Mouse (Mus musculus): ENCODE measurements around the gene Anks1. TPM values are rescaled to one million over a fixed set of nuclear protein-coding genes. Genes with fewer than 3 reads are reported as not detected.
A peak's percentile ranks its signal among the peaks of the same experiment; 100 is the strongest.

The Anks1 gene
- 68.2 and 71.9 TPM in 2 replicates for polyA plus RNA-seq (2015; fragmentation: Nextera tagmentation; extraction: Ambion mirVana)

GRCm38 (mm10) chr17:27908888-27909621 is at the start of gene Anks1:
Gene Anks1, plus strand, starts transcription at chr17:27909306.
- Histone ChIP-seq H3K36me3 (replicated peaks) (no peaks in the 10 kb centered on the region), H3K27me3 (replicated peaks) (no peaks in the 10 kb centered on the region), H3K27ac (peak within 1 kb of the TSS; percentile 92), H3K9me3 (no peaks in the 10 kb centered on the region), H3K4me1 (peaks cover 45% of the 10 kb centered on the region), H3K9ac (peak within 1 kb of the TSS; percentile 92), H3K4me3 (peak within 1 kb of the TSS; percentile 79), H3K4me2 (peak within 1 kb of the TSS; percentile 96)
- ATAC-seq (replicated peaks): peak; percentile 85
- WGBS: under 1% methylated on average over 60 of the region's 78 CpGs

- ATAC-seq (replicated peaks): no peak
- Histone ChIP-seq H3K27me3 (replicated peaks) (no peaks in the 10 kb centered on the region), H3K9ac (no peak overlapping the region), H3K27ac (no peak overlapping the region), H3K4me1 (no peaks in the 10 kb centered on the region), H3K4me3 (no peak overlapping the region), H3K9me3 (no peaks in the 10 kb centered on the region), H3K4me2 (no peak overlapping the region), H3K36me3 (replicated peaks) (no peaks in the 10 kb centered on the region)
- WGBS: 94% methylated on average over 2 of the region's 2 CpGs
These were observed 43.6 kb upstream of the Anks1 start for GRCm38 (mm10) chr17:27865461-27865860.

GRCm38 (mm10) chr17:27866737-27867136 is 42.4 kb upstream of the Anks1 start:
- no peak overlapping the region for H3K27ac ChIP-seq
- WGBS: 96% methylated on average over 4 of the region's 4 CpGs
- no peak overlapping the region for H3K4me2 ChIP-seq
- no peaks in the 10 kb centered on the region for H3K9me3 ChIP-seq
- no peak overlapping the region for H3K4me3 ChIP-seq
- no peaks in the 10 kb centered on the region for H3K4me1 ChIP-seq
- ATAC-seq (replicated peaks): no peak
- H3K36me3 ChIP-seq (replicated peaks): no peaks in the 10 kb centered on the region
- no peak overlapping the region for H3K9ac ChIP-seq
- H3K27me3 ChIP-seq (replicated peaks): no peaks in the 10 kb centered on the region

DNA sequence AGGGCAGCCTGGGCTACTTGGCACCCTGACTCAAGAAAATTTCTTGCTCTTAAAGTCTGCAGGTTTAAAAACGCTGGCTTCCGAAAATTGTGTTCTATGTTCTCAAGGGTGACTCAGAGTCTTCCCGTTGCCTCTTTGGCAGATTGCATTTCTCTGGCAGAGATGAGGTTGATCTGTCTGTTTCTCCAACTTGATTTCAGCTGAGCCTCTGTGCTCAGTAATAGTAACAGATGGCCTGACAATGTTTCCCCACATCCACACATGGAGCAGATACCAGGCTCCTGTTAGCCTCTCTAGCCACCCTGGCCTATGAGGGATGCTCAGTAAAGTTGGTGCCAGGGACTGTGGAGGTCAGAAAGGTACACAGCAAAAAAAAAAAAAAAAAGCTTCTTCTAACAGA is 37.3 kb upstream of the Anks1 start:
- 89% methylated on average over 3 of the region's 3 CpGs for WGBS

GRCm38 (mm10) chr17:27873583-27873982 is 35.5 kb upstream of the Anks1 start:
- 81% methylated on average over 3 of the region's 3 CpGs for WGBS
- H3K4me2 ChIP-seq: no peak overlapping the region
- no peak overlapping the region for H3K4me3 ChIP-seq
- H3K4me1 ChIP-seq: no peaks in the 10 kb centered on the region; the same call in 1 of the 2 replicates
- H3K27me3 ChIP-seq (replicated peaks): no peaks in the 10 kb centered on the region
- no peak for ATAC-seq (replicated peaks)
- no peaks in the 10 kb centered on the region for H3K9me3 ChIP-seq
- H3K36me3 ChIP-seq (replicated peaks): no peaks in the 10 kb centered on the region
- no peak overlapping the region for H3K9ac ChIP-seq
- H3K27ac ChIP-seq: no peak overlapping the region

More for the DNA sequence above, 37.3 kb upstream of the Anks1 start:
- no peaks in the 10 kb centered on the region for H3K36me3 ChIP-seq (replicated peaks)
- no peak overlapping the region for H3K4me2 ChIP-seq
- no peaks in the 10 kb centered on the region for H3K9me3 ChIP-seq
- no peaks in the 10 kb centered on the region for H3K27me3 ChIP-seq (replicated peaks)
- H3K27ac ChIP-seq: no peak overlapping the region
- no peak for ATAC-seq (replicated peaks)
- no peak overlapping the region for H3K4me3 ChIP-seq
- no peak overlapping the region for H3K9ac ChIP-seq
- H3K4me1 ChIP-seq: no peaks in the 10 kb centered on the region; the same call in 1 of the 2 replicates

DNA sequence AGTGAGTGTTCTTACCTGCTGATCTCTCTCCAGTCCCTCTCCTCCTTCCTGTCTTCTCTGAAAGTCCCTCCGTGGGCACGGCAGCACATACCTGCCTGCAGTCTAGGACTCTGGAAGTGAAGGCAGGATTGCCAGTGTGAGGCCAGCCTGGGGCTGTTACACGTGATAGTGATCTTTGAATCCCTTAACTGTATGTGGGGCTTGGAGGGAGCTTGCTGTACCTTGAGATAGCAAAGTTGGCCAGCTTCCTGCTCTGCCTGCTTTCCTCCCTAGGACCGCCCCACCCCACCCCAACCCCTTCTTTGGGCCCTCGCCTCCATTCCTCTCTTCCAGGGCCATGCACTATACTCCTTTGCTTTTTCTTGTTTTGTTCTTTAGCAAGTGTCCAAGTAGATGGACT is 34.6 kb upstream of the Anks1 start:
- Histone ChIP-seq H3K27ac (no peak overlapping the region), H3K27me3 (replicated peaks) (no peaks in the 10 kb centered on the region), H3K9me3 (no peaks in the 10 kb centered on the region), H3K36me3 (replicated peaks) (no peaks in the 10 kb centered on the region), H3K4me2 (no peak overlapping the region), H3K9ac (no peak overlapping the region), H3K4me1 (no peaks in the 10 kb centered on the region; the same call in 1 of the 2 replicates), H3K4me3 (no peak overlapping the region)
- ATAC-seq (replicated peaks): no peak
- WGBS: 77% methylated on average over 5 of the region's 5 CpGs

- Histone ChIP-seq H3K4me3 (no peak overlapping the region), H3K27ac (no peak overlapping the region), H3K36me3 (replicated peaks) (peaks cover 27% of the 10 kb centered on the region), H3K4me1 (no peaks in the 10 kb centered on the region), H3K9me3 (no peaks in the 10 kb centered on the region), H3K27me3 (replicated peaks) (no peaks in the 10 kb centered on the region), H3K4me2 (no peak overlapping the region), H3K9ac (no peak overlapping the region)
- WGBS: 72% methylated on average over 11 of the region's 11 CpGs
- ATAC-seq (replicated peaks): no peak
These were observed 27.6 kb upstream of the Anks1 start for GRCm38 (mm10) chr17:27881518-27881917.

- no peak overlapping the region for H3K27ac ChIP-seq
- H3K4me2 ChIP-seq: no peak overlapping the region
- no peak overlapping the region for H3K4me3 ChIP-seq
- H3K4me1 ChIP-seq: no peaks in the 10 kb centered on the region
- H3K27me3 ChIP-seq (replicated peaks): no peaks in the 10 kb centered on the region
- H3K9ac ChIP-seq: no peak overlapping the region
- H3K36me3 ChIP-seq (replicated peaks): peaks cover 34% of the 10 kb centered on the region
- 94% methylated on average over 8 of the region's 8 CpGs for WGBS
- no peaks in the 10 kb centered on the region for H3K9me3 ChIP-seq
- ATAC-seq (replicated peaks): no peak
These were observed 26.0 kb upstream of the Anks1 start for GRCm38 (mm10) chr17:27883129-27883528.

DNA sequence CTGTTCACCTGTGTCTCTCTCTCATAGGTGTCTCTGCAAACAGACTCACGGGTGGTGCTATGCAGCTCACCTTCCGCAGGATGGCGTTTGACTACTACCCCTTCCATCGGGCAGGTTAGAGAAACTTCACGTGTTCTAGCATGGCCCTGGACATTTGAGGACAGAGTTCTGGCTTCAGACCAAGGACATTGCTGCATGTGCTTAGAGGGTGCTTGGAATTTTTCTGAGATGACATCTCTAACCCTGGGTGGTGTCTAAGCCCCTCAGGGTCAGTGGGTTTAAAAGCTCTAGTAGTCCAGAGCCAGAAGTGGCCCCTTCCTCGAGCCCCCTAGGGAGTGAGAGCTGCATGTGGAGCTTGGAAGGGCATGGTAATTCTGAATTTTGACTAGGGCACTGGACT is 25.1 kb upstream of the Anks1 start:
- no peaks in the 10 kb centered on the region for H3K4me1 ChIP-seq
- H3K27me3 ChIP-seq (replicated peaks): no peaks in the 10 kb centered on the region
- H3K9ac ChIP-seq: no peak overlapping the region
- ATAC-seq (replicated peaks): no peak
- H3K9me3 ChIP-seq: no peaks in the 10 kb centered on the region
- peaks cover 34% of the 10 kb centered on the region for H3K36me3 ChIP-seq (replicated peaks)
- H3K4me2 ChIP-seq: no peak overlapping the region
- 96% methylated on average over 6 of the region's 6 CpGs for WGBS
- H3K4me3 ChIP-seq: no peak overlapping the region
- no peak overlapping the region for H3K27ac ChIP-seq

DNA sequence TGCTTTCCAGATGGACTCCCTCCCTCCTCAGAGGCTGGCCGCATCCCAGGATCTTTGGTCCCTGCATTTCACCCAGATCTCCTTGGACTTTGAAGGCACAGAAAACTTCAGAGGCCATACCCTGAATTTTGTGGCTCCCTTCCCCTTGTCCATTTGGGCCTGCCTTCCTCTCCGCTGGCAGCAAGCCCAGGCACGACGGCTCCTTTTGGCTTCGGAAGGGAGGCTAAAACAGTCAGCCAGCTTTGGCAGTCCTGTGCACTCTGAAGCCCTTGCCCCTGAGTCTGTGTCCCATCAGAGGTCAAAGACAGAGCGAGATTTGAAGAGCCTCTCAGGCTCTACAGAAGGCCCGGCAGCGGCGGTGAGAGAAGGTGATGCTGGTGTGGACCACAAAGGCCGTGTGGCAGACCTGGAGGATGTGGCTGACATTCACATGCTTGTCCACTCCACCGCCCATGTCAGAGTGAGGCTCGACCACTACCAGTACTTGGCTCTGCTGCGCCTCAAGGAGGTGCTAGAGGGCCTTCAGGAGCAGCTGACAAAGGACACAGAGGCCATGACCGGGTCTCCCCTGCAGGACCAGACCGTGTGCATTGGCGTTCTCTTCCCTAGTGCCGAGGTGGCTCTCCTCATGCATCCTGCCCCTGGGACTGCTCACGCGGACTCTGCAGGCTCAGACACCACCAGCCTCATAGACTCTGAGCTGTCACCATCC is 22.5 kb upstream of the Anks1 start:
- H3K4me1 ChIP-seq: no peaks in the 10 kb centered on the region
- H3K36me3 ChIP-seq (replicated peaks): peaks cover 36% of the 10 kb centered on the region
- H3K27me3 ChIP-seq (replicated peaks): no peaks in the 10 kb centered on the region
- ATAC-seq (replicated peaks): no peak
- 84% methylated on average over 19 of the region's 19 CpGs for WGBS
- H3K9ac ChIP-seq: no peak overlapping the region
- no peak overlapping the region for H3K4me3 ChIP-seq
- no peak overlapping the region for H3K4me2 ChIP-seq
- H3K27ac ChIP-seq: no peak overlapping the region
- H3K9me3 ChIP-seq: no peaks in the 10 kb centered on the region

DNA sequence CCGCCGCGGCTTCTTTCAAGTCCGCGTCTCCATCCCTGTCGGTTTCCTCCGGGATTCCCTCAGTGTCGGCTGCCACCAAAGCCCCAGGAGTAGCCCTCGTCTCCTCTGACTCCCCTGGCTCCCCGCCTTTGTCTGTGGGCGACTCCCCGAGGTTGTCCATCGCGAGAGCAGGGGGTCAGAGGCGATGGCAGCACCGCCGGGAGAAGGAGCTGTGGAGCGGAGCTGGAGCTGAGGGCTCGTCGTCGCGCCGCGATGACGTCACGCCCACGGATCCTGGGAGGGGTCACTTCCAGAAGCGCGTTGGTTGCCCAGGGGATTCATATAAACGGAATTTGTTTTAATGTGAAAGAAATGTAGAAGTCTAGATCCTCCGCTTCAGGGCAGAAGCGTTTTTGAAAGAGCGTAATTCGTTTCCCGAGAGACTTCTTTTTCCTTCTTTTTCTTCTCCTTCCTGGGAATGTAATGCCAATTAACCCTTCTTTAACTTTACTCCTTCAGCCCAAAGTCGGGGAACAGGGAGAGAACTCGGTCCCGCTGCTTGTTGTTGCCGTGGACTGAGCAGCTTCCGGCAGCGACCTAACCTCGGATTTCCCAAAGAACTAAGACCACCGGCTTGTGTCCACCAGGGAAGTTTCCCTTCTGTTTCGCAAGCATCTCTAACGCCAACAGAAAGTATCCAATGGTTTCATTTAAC is 1.4 kb upstream of the Anks1 start:
- Histone ChIP-seq H3K9ac (peak overlapping the region; percentile 92), H3K27me3 (replicated peaks) (no peaks in the 10 kb centered on the region), H3K4me1 (peaks cover 45% of the 10 kb centered on the region), H3K36me3 (replicated peaks) (peaks cover 9% of the 10 kb centered on the region; the same call in 1 of the 2 replicates), H3K9me3 (no peaks in the 10 kb centered on the region), H3K4me2 (peak overlapping the region; percentile 96), H3K27ac (peak overlapping the region; percentile 92), H3K4me3 (peak overlapping the region; percentile 79)
- peak; percentile 28; the same call in 1 of the 2 replicates for ATAC-seq (replicated peaks)
- under 1% methylated on average over 45 of the region's 45 CpGs for WGBS

DNA sequence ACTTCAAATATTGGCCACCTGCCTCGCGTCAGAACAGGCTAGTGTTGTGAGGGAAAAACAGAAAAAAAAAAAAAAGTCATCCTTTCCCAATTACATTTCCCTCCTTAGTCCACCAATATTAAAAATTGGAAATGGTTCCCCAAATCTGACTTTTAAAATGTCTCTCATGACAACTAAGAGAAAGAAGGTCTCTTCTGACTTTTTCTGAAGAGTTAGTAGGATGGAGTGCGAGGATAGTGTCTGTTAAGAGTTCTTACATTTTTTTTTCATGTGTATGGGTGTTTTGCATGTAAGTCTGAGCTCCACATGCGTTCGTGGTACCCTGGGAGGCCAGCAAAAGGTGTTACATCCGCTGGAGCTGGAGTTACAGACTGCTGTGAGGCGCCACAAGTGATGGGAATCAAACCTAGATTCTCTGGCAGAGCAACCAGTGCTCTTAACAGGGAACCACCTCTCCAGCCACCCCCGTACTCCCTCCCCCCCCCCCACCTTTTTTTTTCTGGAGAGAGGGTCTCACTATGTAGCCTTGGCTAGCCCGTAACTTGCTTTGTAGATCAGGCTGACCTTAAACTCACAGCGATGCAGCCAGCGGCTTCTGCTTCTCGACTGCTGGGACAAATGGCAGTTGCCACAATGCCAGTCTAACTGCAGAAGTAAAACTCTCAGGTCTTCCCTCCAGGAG is 759 bp upstream of the Anks1 start:
- under 1% methylated on average over 11 of the region's 12 CpGs for WGBS
- no peaks in the 10 kb centered on the region for H3K9me3 ChIP-seq
- H3K27me3 ChIP-seq (replicated peaks): no peaks in the 10 kb centered on the region
- peak overlapping the region; percentile 96 for H3K4me2 ChIP-seq
- peak overlapping the region; percentile 79 for H3K4me3 ChIP-seq
- H3K27ac ChIP-seq: peak overlapping the region; percentile 92
- ATAC-seq (replicated peaks): peak; percentile 31
- peaks cover 45% of the 10 kb centered on the region for H3K4me1 ChIP-seq
- H3K9ac ChIP-seq: peak overlapping the region; percentile 92
- peaks cover 5% of the 10 kb centered on the region; the same call in 1 of the 2 replicates for H3K36me3 ChIP-seq (replicated peaks)
